Mouse (Mus musculus): ENCODE results near the gene Slfn8.
A peak's percentile ranks its signal among the peaks of the same experiment; 100 is the strongest.
"Not testable (repeated sequence)": the region's sequence is repeated elsewhere in the genome, so short reads cannot be mapped to it uniquely, and the experiment has no call there.

The Slfn8 gene

GRCm38 (mm10) chr11:82990612-82991385 lies 29.8 kb downstream of the Slfn8 start:
- not testable (repeated sequence) for DNase-seq

- no peak for DNase-seq
Measured at GRCm38 (mm10) chr11:82989357-82989756, 31.3 kb downstream of the Slfn8 start.

- no peak for DNase-seq
Measured at GRCm38 (mm10) chr11:82987621-82988020, 33.0 kb downstream of the Slfn8 start.

GRCm38 (mm10) chr11:82983193-82983592 lies 37.4 kb downstream of the Slfn8 start:
- DNase-seq, result no peak

GRCm38 (mm10) chr11:82982409-82982808 lies 38.2 kb downstream of the Slfn8 start:
- DNase-seq, result not testable (repeated sequence)

- no peak for DNase-seq
Measured at GRCm38 (mm10) chr11:82973916-82974315, 46.7 kb downstream of the Slfn8 start.

GRCm38 (mm10) chr11:82971590-82971974 lies 49.0 kb downstream of the Slfn8 start:
- DNase-seq, result no peak

- DNase-seq, result peak; percentile 16
Measured at GRCm38 (mm10) chr11:82970712-82971589, 49.7 kb downstream of the Slfn8 start.

- DNase-seq, result no peak
Measured at GRCm38 (mm10) chr11:82962215-82962614, 58.4 kb downstream of the Slfn8 start.

- no peak for DNase-seq
Measured at GRCm38 (mm10) chr11:82961743-82962142, 58.9 kb downstream of the Slfn8 start.

GRCm38 (mm10) chr11:82959613-82960012 lies 61.0 kb downstream of the Slfn8 start:
- no peak for DNase-seq

GRCm38 (mm10) chr11:82956925-82957324 lies 63.7 kb downstream of the Slfn8 start:
- no peak for DNase-seq

GRCm38 (mm10) chr11:82954631-82955030 lies 66.0 kb downstream of the Slfn8 start:
- DNase-seq, result no peak

- no peak for DNase-seq
Measured at GRCm38 (mm10) chr11:82952612-82953542, 67.7 kb downstream of the Slfn8 start.

Measured in right cerebral cortex, postnatal 25 days (tissue).